In genomic region chr14:34554047-34554446, GRCm38 (mm10) we compare ENCODE assay signal across 19 mouse cellular contexts. TPM values are rescaled to one million over a fixed set of nuclear protein-coding genes. Genes with fewer than 3 reads are reported as not detected.
DNase-seq lines count a peak whose midpoint lies in the region; ATAC-seq and TF ChIP-seq lines count a peak whose summit lies in the region.
"Had no signal": no experiment of that assay in that cellular context is flagged by ENCODE, and none has a peak within 500 bp of the region (broad histone marks: within the 10 kb centered on the region; RNA-seq: fewer than 3 reads in every experiment).

No protein-coding gene starts in this region.

- no peak overlapping the region for H3K27ac ChIP-seq in kidney, postnatal 0 days
- H3K27ac ChIP-seq in forebrain, postnatal 0 days (ENCODE audit: low read depth, low read length) = no peak overlapping the region
- H3K27ac ChIP-seq: forebrain, embryonic 13.5 days; liver, embryonic 14.5 days; midbrain, embryonic 10.5 days had no signal

- no peaks in the 10 kb centered on the region for H3K4me1 ChIP-seq in kidney, postnatal 0 days (replicated peaks; ENCODE audit: insufficient read depth, low read length)
- H3K4me1 ChIP-seq in forebrain, postnatal 0 days (ENCODE audit: insufficient read depth) = no peaks in the 10 kb centered on the region
- H3K4me1 ChIP-seq: forebrain, embryonic 13.5 days had no signal

- ATAC-seq in kidney, postnatal 0 days (replicated peaks; ENCODE audit: low FRiP score, low read depth) = no peak
- ATAC-seq in forebrain, postnatal 0 days = no peak
- ATAC-seq: forebrain, embryonic 13.5 days; inflammation-experienced regulatory T-cells, adult 6 months had no signal

- no peak for TF ChIP-seq CTCF in kidney, postnatal 0 days (IDR thresholded peaks at IDR 0.05; ENCODE audit: low read depth)
- TF ChIP-seq CTCF in forebrain, postnatal 0 days (IDR thresholded peaks at IDR 0.05; ENCODE audit: low read depth) = no peak

- 54% methylated on average over 3 of the region's 3 CpGs for WGBS in kidney, postnatal 0 days
- WGBS in forebrain, postnatal 0 days = 70% methylated on average over 3 of the region's 3 CpGs

- no peaks in the 10 kb centered on the region for H3K27me3 ChIP-seq in kidney, postnatal 0 days (ENCODE audit: insufficient read depth, low read length)
- no peaks in the 10 kb centered on the region for H3K27me3 ChIP-seq in forebrain, postnatal 0 days (ENCODE audit: insufficient read depth, low read length)
- H3K27me3 ChIP-seq: forebrain, embryonic 13.5 days had no signal

- H3K36me3 ChIP-seq in kidney, postnatal 0 days (ENCODE audit: insufficient read depth, low read length) = no peaks in the 10 kb centered on the region
- no peaks in the 10 kb centered on the region for H3K36me3 ChIP-seq in forebrain, postnatal 0 days (ENCODE audit: insufficient read depth)
- H3K36me3 ChIP-seq: midbrain, embryonic 10.5 days had no signal

- no peak overlapping the region for H3K4me2 ChIP-seq in kidney, postnatal 0 days (ENCODE audit: low read length)
- H3K4me2 ChIP-seq in forebrain, postnatal 0 days (ENCODE audit: low read depth) = no peak overlapping the region
- H3K4me2 ChIP-seq: forebrain, embryonic 13.5 days had no signal

- H3K4me3 ChIP-seq in kidney, postnatal 0 days (replicated peaks; ENCODE audit: low read depth, low read length) = no peak overlapping the region
- H3K4me3 ChIP-seq in forebrain, postnatal 0 days (ENCODE audit: low read depth, low read length) = no peak overlapping the region
- H3K4me3 ChIP-seq: forebrain, embryonic 13.5 days; midbrain, embryonic 10.5 days had no signal

- DNase-seq in gastrocnemius, adult 18-20 months (ENCODE audit: low spot score) = peak; percentile 55
- DNase-seq in gastrocnemius, postnatal 14 days = no peak
- DNase-seq in ovary, postnatal 36 days (ENCODE audit: low spot score) = peak; percentile 44
- no peak for DNase-seq in ovary, postnatal 10 days (ENCODE audit: low spot score)
- DNase-seq in kidney, postnatal 0 days (ENCODE audit: low spot score) = peak; percentile 21
- DNase-seq in thymus, postnatal 25 days = no peak
- no peak for DNase-seq in layer of hippocampus, adult 11-12 months (ENCODE audit: low spot score)
- DNase-seq in forebrain, postnatal 0 days = no peak
- DNase-seq: cerebellum, adult 9-11 months; right cerebral cortex, adult 18-20 months had no signal

- no peak overlapping the region for H3K9ac ChIP-seq in kidney, postnatal 0 days (ENCODE audit: low read depth, low read length)
- no peak overlapping the region for H3K9ac ChIP-seq in forebrain, postnatal 0 days
- H3K9ac ChIP-seq: forebrain, embryonic 13.5 days; liver, embryonic 14.5 days had no signal

- intact Hi-C loops in gastrocnemius, postnatal 14 days (cut with DNase I; ENCODE audit: low total_unique reads) = no loop called here

- no peaks in the 10 kb centered on the region for H3K9me3 ChIP-seq in kidney, postnatal 0 days (replicated peaks; ENCODE audit: low read length)
- no peaks in the 10 kb centered on the region for H3K9me3 ChIP-seq in forebrain, postnatal 0 days (ENCODE audit: low read length)
- H3K9me3 ChIP-seq: forebrain, embryonic 13.5 days; midbrain, embryonic 10.5 days had no signal

RNA-seq across cellular contexts. Expression of gene 9230112D13Rik, which starts 31.4 kb away (rescaled TPM):
- total RNA-seq in gastrocnemius, adult 18-20 months (2021) = not detected
- not detected for total RNA-seq in gastrocnemius, postnatal 14 days (2021)
- polyA plus RNA-seq in kidney, postnatal 0 days (2015; fragmentation: Nextera tagmentation; extraction: Ambion mirVana) = not detected in 2 replicates
- not detected in 2 replicates for total RNA-seq in forebrain, postnatal 0 days (2014; rRNA removed)
- polyA plus RNA-seq in forebrain, postnatal 0 days (2015; fragmentation: Nextera tagmentation; extraction: Ambion mirVana) = not detected in 2 replicates
- total RNA-seq: left cerebral cortex, adult 18-20 months had no signal
- polyA plus RNA-seq: C2C12; embryonic facial prominence, embryonic 11.5 days; forebrain, embryonic 13.5 days; heart, embryonic 14.5 days; inflammation-experienced regulatory T-cells, adult 6 months; liver, embryonic 14.5 days; midbrain, embryonic 10.5 days; stomach, embryonic 14.5 days had no signal

RNA-seq across cellular contexts. Expression of gene Ldb3, which starts 34.4 kb away (rescaled TPM):
- 1,000 to 10,000 TPM; 2,008 to 2,153 TPM for total RNA-seq in gastrocnemius, adult 18-20 months (2021)
- 1,000 to 10,000 TPM; 1,741 to 1,856 TPM for total RNA-seq in gastrocnemius, postnatal 14 days (2021)
- polyA plus RNA-seq in kidney, postnatal 0 days (2015; fragmentation: Nextera tagmentation; extraction: Ambion mirVana) = 0.50 and 0.51 TPM in 2 replicates
- 1.3 and 2.0 TPM in 2 replicates for total RNA-seq in forebrain, postnatal 0 days (2014; rRNA removed)
- 0.70 and 0.90 TPM in 2 replicates for polyA plus RNA-seq in forebrain, postnatal 0 days (2015; fragmentation: Nextera tagmentation; extraction: Ambion mirVana)
- polyA plus RNA-seq: inflammation-experienced regulatory T-cells, adult 6 months had no signal

RNA-seq across cellular contexts. Expression of gene Opn4, which starts 45.9 kb away (rescaled TPM):
- not detected for total RNA-seq in gastrocnemius, adult 18-20 months (2021)
- total RNA-seq in gastrocnemius, postnatal 14 days (2021) = not detected
- 0.22 and 0.31 TPM in 2 replicates for polyA plus RNA-seq in kidney, postnatal 0 days (2015; fragmentation: Nextera tagmentation; extraction: Ambion mirVana)
- 0.14 TPM in 1 of 2 replicates, not detected in the other for total RNA-seq in forebrain, postnatal 0 days (2014; rRNA removed)
- polyA plus RNA-seq in forebrain, postnatal 0 days (2015; fragmentation: Nextera tagmentation; extraction: Ambion mirVana) = 0.11 TPM in 1 of 2 replicates, not detected in the other
- total RNA-seq: left cerebral cortex, adult 18-20 months had no signal
- polyA plus RNA-seq: C2C12; embryonic facial prominence, embryonic 11.5 days; forebrain, embryonic 13.5 days; inflammation-experienced regulatory T-cells, adult 6 months; liver, embryonic 14.5 days; stomach, embryonic 14.5 days had no signal

RNA-seq across cellular contexts. Expression of gene Bmpr1a, which starts 50.9 kb away (rescaled TPM):
- 10 to 100 TPM; 46.3 to 47.4 TPM for total RNA-seq in gastrocnemius, adult 18-20 months (2021)
- total RNA-seq in gastrocnemius, postnatal 14 days (2021) = 10 to 100 TPM; 65.3 to 69.9 TPM
- 35.8 and 37.1 TPM in 2 replicates for polyA plus RNA-seq in kidney, postnatal 0 days (2015; fragmentation: Nextera tagmentation; extraction: Ambion mirVana)
- 52.2 and 54.8 TPM in 2 replicates for total RNA-seq in forebrain, postnatal 0 days (2014; rRNA removed)
- 12.7 and 15.9 TPM in 2 replicates for polyA plus RNA-seq in forebrain, postnatal 0 days (2015; fragmentation: Nextera tagmentation; extraction: Ambion mirVana)

Comparison
In these comparisons a context has a peak if more than half of its experiments do, and no peak if none do; other contexts are left out.
1. DNase-seq: peak in gastrocnemius, adult 18-20 months (single experiment), ovary, postnatal 36 days (single experiment) and kidney, postnatal 0 days (single experiment); none in gastrocnemius, postnatal 14 days (single experiment), ovary, postnatal 10 days (single experiment), thymus, postnatal 25 days (single experiment), layer of hippocampus, adult 11-12 months (single experiment) and forebrain, postnatal 0 days (single experiment).
2. RNA of gene Ldb3, which starts 34.4 kb away (total RNA-seq): 2,008 to 2,153 TPM in gastrocnemius, adult 18-20 months and 1,741 to 1,856 TPM in gastrocnemius, postnatal 14 days; 1.3 to 2.0 TPM in forebrain, postnatal 0 days; every median in the first group is over 100 times any median in the second.